Mouse (Mus musculus): ENCODE results near the gene Psmc3. TPM values are rescaled to one million over a fixed set of nuclear protein-coding genes. Genes with fewer than 3 reads are reported as not detected.
"Not testable (repeated sequence)": the region's sequence is repeated elsewhere in the genome, so short reads cannot be mapped to it uniquely, and the experiment has no call there.

Gene Psmc3
- polyA plus RNA-seq, 1 experiment from 2014 or later: 227 TPM

DNA sequence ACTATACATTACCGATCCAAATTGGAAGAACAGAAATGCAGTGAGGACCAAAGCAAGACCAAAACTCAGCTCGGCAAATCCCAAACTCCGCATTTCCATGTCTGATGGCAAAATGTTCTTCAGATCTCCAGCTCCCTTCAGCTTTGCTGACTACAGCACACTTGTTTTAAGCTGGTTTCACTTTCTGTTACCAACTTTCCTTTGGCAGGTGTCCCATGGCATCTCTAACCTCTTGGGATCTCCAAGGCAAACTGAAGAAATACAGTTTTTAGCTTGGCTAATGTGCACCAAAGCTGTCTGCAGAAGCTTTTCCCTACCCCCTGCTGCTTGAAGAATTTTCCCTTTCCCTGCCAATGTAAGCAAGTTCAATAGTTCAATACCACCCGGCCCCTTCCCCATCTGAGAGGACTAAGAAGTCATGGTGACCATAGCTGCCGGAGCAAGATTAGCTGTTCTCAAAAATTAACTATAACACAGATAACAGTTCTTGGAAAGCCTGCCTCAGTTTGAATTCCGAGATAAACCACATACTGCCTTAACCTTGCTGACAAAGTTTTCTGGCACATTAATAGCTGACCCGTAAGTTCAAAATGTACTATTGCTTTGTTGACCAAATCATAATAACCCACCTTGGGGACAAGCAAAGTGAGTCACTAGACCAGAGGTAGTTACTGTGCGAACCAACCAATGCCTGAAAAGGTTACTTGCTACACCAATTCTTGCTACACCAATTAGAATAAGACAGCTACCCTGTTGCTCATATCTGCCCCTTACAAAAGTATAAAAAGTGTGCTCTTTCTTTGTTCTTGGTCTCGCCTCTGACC lies 26.2 kb upstream of the Psmc3 start:
- no peak for ATAC-seq (replicated peaks; ENCODE audit: insufficient number of reproducible peaks, insufficient read depth, low FRiP score, low read depth)
- Histone ChIP-seq H3K4me3 (no peak overlapping the region), H3K27ac (no peak overlapping the region), H3K4me2 (no peak overlapping the region), H3K9me3 (replicated peaks) (no peaks in the 10 kb centered on the region), H3K36me3 (no peaks in the 10 kb centered on the region), H3K27me3 (no peaks in the 10 kb centered on the region), H3K4me1 (replicated peaks) (0 out of 2 replicates have a peak, but pooled peaks cover 3% of the 10 kb centered on the region), H3K9ac (no peak overlapping the region)
- WGBS: 74% methylated on average over 9 of the region's 9 CpGs

DNA sequence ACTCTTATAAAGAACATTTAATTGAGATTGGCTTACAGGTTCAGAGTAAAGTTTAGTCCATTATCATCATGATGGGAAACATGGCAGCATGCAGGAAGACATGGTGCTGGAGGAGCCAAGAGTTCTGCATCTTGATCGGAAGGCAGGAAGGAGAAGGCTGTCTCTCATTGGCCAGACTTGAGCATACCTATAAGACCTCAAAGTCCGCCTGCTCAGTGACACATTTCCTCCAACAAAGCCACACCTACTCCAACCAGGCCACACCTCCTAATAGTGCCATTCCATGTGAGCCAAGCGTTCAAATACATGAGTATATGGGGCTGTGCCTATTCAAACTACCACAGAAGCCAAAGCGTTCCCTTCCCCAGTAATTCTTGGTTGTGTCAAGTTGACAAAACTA lies 22.6 kb upstream of the Psmc3 start:
- Histone ChIP-seq H3K4me3 (no peak overlapping the region), H3K36me3 (no peaks in the 10 kb centered on the region), H3K9me3 (replicated peaks) (no peaks in the 10 kb centered on the region), H3K9ac (no peak overlapping the region), H3K4me1 (replicated peaks) (peaks cover 16% of the 10 kb centered on the region), H3K4me2 (no peak overlapping the region), H3K27ac (no peak overlapping the region), H3K27me3 (no peaks in the 10 kb centered on the region)
- ATAC-seq (replicated peaks; ENCODE audit: insufficient number of reproducible peaks, insufficient read depth, low FRiP score, low read depth): no peak
- WGBS: 76% methylated on average over 4 of the region's 4 CpGs

DNA sequence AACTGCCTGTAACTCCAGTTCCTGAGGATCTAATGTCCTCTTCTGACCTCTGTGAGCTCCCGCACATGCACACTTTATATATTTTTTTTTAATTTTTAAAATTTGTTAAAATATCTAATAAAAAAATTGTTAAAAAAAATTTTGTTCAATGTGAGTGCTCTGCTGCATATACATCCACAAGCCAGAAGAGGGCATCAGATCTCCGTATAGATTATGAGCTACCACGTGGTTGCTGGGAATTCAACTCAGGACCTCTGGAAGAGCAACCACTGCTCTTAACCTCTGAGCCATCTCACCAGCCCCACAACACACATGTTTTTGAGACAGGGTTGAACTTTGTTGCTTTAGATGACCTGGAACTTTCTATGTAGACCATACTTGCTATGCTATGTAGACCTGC lies 20.8 kb upstream of the Psmc3 start:
- Histone ChIP-seq H3K4me2 (no peak overlapping the region), H3K4me3 (no peak overlapping the region), H3K9ac (no peak overlapping the region), H3K27ac (no peak overlapping the region), H3K36me3 (no peaks in the 10 kb centered on the region), H3K27me3 (no peaks in the 10 kb centered on the region), H3K4me1 (replicated peaks) (peaks cover 20% of the 10 kb centered on the region), H3K9me3 (replicated peaks) (no peaks in the 10 kb centered on the region)
- no peak for ATAC-seq (replicated peaks; ENCODE audit: insufficient number of reproducible peaks, insufficient read depth, low FRiP score, low read depth)
- WGBS: 28% methylated on average over 3 of the region's 3 CpGs

DNA sequence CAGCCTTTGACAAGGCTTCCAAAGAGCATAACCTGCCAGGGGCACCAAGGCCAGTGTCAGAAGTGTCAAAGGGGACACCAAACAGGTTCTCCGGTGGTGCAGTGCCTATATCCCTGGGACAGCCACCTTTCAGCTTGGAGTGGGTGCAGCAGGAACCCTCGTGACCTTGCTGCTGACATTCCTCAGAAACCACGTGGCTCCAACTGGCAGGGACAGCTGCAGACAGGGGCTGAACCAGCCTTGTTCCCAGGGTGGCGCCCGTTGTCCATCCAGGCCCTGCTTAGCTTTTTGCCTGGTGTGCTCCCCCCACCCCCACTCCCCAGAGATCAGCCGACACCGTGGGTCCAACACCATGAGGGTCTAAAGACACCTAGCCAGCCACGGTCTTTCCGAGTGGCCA lies 18.4 kb upstream of the Psmc3 start, which contains the start of gene Rapsn:
Gene Rapsn (plus strand): TSS at position 236 of the 400 bp plus-strand sequence.
- H3K9ac ChIP-seq: peak within 1 kb of the TSS; percentile 44
- ATAC-seq (replicated peaks; ENCODE audit: insufficient number of reproducible peaks, insufficient read depth, low FRiP score, low read depth): peak; percentile 82
- peak within 1 kb of the TSS; percentile 55 for H3K4me2 ChIP-seq
- peaks cover 20% of the 10 kb centered on the region for H3K4me1 ChIP-seq (replicated peaks)
- no peaks in the 10 kb centered on the region for H3K9me3 ChIP-seq (replicated peaks)
- H3K27ac ChIP-seq: peak within 1 kb of the TSS; percentile 79
- no peaks in the 10 kb centered on the region for H3K36me3 ChIP-seq
- WGBS: 35% methylated on average over 9 of the region's 9 CpGs
- H3K4me3 ChIP-seq: peak within 1 kb of the TSS; percentile 35
- H3K27me3 ChIP-seq: no peaks in the 10 kb centered on the region

DNA sequence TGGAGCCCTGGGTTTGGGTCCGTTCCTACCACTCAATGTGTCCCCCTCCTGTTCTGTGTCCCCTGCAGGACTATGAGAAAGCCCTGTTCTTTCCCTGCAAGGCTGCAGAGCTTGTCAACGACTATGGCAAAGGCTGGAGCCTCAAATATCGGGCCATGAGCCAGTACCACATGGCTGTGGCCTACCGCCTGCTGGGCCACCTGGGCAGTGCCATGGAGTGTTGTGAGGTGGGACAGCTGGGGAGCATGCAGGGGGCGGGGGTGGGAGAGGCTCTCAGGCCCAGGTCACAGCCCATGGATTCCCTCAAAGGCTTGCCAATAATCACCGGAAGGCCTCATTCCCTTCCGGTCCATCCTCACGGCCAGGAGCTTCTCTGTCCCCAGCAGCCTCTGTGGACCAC lies 12.0 kb upstream of the Psmc3 start:
- Histone ChIP-seq H3K9me3 (replicated peaks) (no peaks in the 10 kb centered on the region), H3K4me2 (no peak overlapping the region), H3K9ac (no peak overlapping the region), H3K4me3 (no peak overlapping the region), H3K4me1 (replicated peaks) (peaks cover 10% of the 10 kb centered on the region), H3K27ac (no peak overlapping the region), H3K27me3 (no peaks in the 10 kb centered on the region), H3K36me3 (no peaks in the 10 kb centered on the region)
- no peak for ATAC-seq (replicated peaks; ENCODE audit: insufficient number of reproducible peaks, insufficient read depth, low FRiP score, low read depth)
- 71% methylated on average over 8 of the region's 8 CpGs for WGBS

DNA sequence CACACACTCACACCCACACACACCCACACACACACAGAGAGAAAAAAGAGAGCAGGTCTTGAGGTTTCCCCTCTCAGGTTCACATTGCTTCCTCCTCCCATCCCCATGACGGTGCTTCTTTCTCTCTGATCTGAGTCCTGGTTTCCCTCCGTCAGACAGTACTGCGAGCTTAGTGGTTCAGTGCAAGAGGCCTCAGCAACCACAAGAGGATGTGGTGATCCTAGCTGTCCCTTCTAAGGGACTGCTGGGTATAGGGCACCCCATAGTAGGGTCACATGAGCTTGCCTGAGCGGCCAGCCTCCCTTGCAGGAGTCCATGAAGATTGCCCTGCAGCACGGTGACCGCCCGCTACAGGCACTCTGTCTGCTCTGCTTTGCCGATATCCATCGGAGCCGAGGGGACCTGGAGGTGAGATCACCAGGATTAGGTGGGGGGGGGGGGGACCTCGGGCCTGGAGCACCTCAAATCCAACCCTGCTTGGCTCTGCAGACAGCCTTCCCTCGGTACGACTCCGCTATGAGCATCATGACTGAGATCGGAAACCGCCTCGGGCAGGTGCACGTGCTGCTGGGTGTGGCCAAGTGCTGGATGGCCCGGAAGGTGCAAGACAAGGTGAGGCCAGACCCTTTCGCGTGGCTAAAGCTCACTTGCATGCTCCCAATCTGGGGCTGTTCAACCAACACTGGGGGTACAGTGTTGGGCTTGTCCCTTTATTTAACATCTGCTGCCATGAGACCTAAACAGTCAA lies 11.0 kb upstream of the Psmc3 start:
- ATAC-seq (replicated peaks; ENCODE audit: insufficient number of reproducible peaks, insufficient read depth, low FRiP score, low read depth): no peak
- Histone ChIP-seq H3K4me2 (no peak overlapping the region), H3K36me3 (no peaks in the 10 kb centered on the region), H3K4me1 (replicated peaks) (peaks cover 10% of the 10 kb centered on the region), H3K9ac (no peak overlapping the region), H3K27ac (no peak overlapping the region), H3K9me3 (replicated peaks) (no peaks in the 10 kb centered on the region), H3K27me3 (no peaks in the 10 kb centered on the region), H3K4me3 (no peak overlapping the region)
- 59% methylated on average over 21 of the region's 21 CpGs for WGBS

DNA sequence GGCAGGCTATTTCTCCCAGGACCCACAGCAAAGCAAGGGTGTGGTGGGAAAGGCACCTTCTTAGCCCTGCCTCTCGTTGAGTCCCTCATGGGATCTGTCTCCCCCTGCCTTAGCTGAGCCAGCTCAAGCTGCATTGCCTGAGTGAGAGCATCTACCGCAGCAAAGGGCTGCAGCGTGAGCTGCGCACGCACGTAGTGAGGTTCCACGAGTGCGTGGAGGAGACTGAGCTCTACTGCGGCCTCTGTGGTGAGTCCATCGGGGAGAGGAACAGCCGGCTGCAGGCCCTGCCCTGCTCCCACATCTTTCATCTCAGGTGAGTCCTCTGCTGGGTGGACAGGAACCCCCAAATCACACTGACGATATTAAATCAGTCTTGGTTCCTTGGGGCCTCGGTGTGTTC lies 9.1 kb upstream of the Psmc3 start:
- Histone ChIP-seq H3K9me3 (replicated peaks) (no peaks in the 10 kb centered on the region), H3K4me3 (no peak overlapping the region), H3K27me3 (no peaks in the 10 kb centered on the region), H3K4me1 (replicated peaks) (peaks cover 10% of the 10 kb centered on the region), H3K27ac (0 out of 2 replicates have a peak overlapping the region, but pooled peaks have one; percentile 1), H3K9ac (no peak overlapping the region), H3K36me3 (no peaks in the 10 kb centered on the region), H3K4me2 (no peak overlapping the region)
- WGBS: 67% methylated on average over 13 of the region's 13 CpGs
- ATAC-seq (replicated peaks; ENCODE audit: insufficient number of reproducible peaks, insufficient read depth, low FRiP score, low read depth): no peak

DNA sequence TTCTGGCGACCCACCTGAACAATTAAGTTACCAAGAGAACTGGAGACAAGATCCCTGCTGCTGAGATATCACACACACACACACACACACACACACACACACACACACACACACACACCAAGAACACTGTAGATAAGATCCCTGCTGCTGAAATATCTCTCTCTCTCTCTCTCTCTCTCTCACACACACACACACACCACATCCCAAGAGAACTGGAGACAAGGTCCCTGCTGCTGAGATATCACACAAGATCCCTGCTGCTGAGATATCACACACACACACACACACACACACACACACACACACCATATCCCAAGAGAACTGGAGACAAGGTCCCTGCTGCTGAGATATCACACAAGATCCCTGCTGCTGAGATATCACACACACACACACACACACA lies 8.0 kb upstream of the Psmc3 start:
- WGBS: 78% methylated on average over 1 of the region's 1 CpGs
- not testable (repeated sequence) for H3K9ac ChIP-seq; H3K4me1 ChIP-seq (replicated peaks); H3K4me3 ChIP-seq; H3K9me3 ChIP-seq (replicated peaks); H3K27ac ChIP-seq; ATAC-seq (replicated peaks; ENCODE audit: insufficient number of reproducible peaks, insufficient read depth, low FRiP score, low read depth); H3K27me3 ChIP-seq; H3K36me3 ChIP-seq; H3K4me2 ChIP-seq

DNA sequence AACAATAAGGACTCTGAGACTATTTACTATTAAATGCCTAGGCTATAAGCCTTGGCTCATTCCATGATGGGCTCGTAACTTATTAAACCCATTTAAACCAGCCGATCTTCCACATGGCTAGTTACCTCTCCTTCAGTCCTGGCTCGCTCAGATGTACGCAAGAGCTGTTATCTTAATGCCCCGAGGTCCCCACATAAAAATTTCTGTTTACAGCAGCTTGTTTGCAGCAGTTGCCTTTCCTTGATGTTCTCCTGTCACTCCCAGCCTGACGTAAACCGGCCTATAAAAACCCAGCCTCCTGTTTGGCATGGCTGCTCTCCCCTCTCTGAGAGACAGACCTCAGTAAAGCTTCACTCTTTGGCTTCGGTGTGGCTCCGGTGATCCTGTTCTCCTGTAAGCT lies 6.5 kb upstream of the Psmc3 start:
- H3K4me1 ChIP-seq (replicated peaks): peaks cover 10% of the 10 kb centered on the region
- H3K9ac ChIP-seq: no peak overlapping the region
- 75% methylated on average over 9 of the region's 9 CpGs for WGBS
- no peak for ATAC-seq (replicated peaks; ENCODE audit: insufficient number of reproducible peaks, insufficient read depth, low FRiP score, low read depth)
- H3K27me3 ChIP-seq: no peaks in the 10 kb centered on the region
- no peak overlapping the region for H3K4me3 ChIP-seq
- H3K9me3 ChIP-seq (replicated peaks): no peaks in the 10 kb centered on the region
- H3K4me2 ChIP-seq: no peak overlapping the region
- H3K36me3 ChIP-seq: 0 out of 2 replicates have a peak, but pooled peaks cover 3% of the 10 kb centered on the region
- no peak overlapping the region for H3K27ac ChIP-seq

DNA sequence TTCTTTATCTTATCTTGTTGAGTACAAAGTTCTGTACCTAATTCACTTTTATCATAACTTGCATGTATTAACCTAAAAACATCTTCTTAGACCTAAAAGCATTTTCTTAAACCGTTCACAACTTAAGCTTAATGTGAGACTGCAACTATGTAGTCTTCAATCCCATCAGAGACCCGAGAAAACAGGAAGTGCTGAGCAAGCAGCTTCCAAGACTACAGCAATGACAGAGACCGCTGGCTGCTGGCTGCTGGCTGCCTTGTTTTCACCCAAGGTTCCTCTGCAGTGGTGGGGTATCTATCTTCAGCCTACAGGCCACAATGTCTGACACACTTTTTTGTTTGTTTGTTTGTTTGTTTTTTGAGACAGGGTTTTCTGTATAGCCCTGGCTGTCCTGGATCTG lies 1.9 kb upstream of the Psmc3 start:
- ATAC-seq (replicated peaks; ENCODE audit: insufficient number of reproducible peaks, insufficient read depth, low FRiP score, low read depth): no peak
- 65% methylated on average over 3 of the region's 3 CpGs for WGBS
- peaks cover 20% of the 10 kb centered on the region for H3K36me3 ChIP-seq
- H3K27ac ChIP-seq: no peak overlapping the region
- peaks cover 13% of the 10 kb centered on the region for H3K4me1 ChIP-seq (replicated peaks)
- H3K4me3 ChIP-seq: no peak overlapping the region
- H3K4me2 ChIP-seq: no peak overlapping the region
- no peak overlapping the region for H3K9ac ChIP-seq
- H3K9me3 ChIP-seq (replicated peaks): no peaks in the 10 kb centered on the region
- H3K27me3 ChIP-seq: no peaks in the 10 kb centered on the region

DNA sequence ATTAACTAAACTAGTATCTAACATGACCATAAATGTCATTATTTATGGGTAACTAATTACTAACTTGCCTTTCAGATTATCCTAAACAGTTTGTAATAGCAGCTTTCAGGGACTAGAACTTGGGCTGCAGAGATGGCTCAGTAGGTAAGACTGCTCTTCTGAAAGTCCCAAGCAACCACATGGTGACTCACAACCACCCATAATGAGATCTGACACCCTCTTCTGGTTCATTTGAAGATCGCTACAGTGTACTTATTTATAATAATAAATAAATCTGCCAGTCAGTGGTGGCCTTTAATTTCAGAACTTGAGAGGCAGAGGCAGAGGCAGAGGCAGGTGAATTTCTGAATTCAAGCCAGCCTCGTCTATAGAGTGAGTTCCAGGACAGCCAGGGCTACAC lies 1.1 kb upstream of the Psmc3 start:
- Histone ChIP-seq H3K27ac (no peak overlapping the region), H3K4me2 (peak overlapping the region; percentile 77; the same call in 1 of the 2 replicates), H3K36me3 (peaks cover 28% of the 10 kb centered on the region), H3K27me3 (no peaks in the 10 kb centered on the region), H3K9me3 (replicated peaks) (no peaks in the 10 kb centered on the region), H3K4me3 (peak overlapping the region; percentile 64; the same call in 1 of the 2 replicates), H3K4me1 (replicated peaks) (peaks cover 13% of the 10 kb centered on the region), H3K9ac (no peak overlapping the region)
- no peak for ATAC-seq (replicated peaks; ENCODE audit: insufficient number of reproducible peaks, insufficient read depth, low FRiP score, low read depth)
- 49% methylated on average over 2 of the region's 2 CpGs for WGBS
